Mouse (Mus musculus): ENCODE data around the gene 3110082I17Rik. TPM values are rescaled to one million over a fixed set of nuclear protein-coding genes. Genes with fewer than 3 reads are reported as not detected.

Gene 3110082I17Rik
- polyA plus RNA-seq, 1 experiment from 2014 or later = 10.5 TPM

DNA sequence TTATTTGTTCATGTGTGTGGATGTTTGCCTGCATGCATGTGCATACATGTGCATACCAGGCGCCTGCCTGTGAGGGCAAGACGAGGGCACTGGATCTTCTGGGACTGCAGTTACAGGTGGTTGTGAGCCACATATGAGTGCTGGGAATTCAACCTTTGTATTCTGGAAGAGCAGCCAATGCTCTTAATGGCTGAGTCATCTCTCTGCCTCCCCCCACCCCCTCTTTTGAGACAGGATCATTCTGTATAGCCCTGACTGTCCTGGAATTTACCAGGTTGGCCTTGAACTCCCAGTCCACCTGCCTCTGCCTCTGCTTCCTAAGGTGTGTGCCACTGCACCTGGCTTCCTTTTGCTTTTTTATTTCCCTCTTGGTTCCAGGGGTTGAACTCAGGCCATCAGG lies 85.5 kb downstream of the 3110082I17Rik start:
- Histone ChIP-seq H3K27me3 (ENCODE audit: control insufficient read depth, insufficient read depth, low read depth, low read length) (no peaks in the 10 kb centered on the region), H3K9me3 (replicated peaks; ENCODE audit: control insufficient read depth, low read length) (no peaks in the 10 kb centered on the region), H3K9ac (ENCODE audit: low read depth, low read length) (no peak overlapping the region), H3K4me3 (ENCODE audit: low read depth, low read length) (no peak overlapping the region), H3K36me3 (ENCODE audit: control insufficient read depth, insufficient read depth) (no peaks in the 10 kb centered on the region), H3K4me1 (ENCODE audit: control insufficient read depth, low read depth, low read length) (peaks cover 84% of the 10 kb centered on the region), H3K4me2 (ENCODE audit: low read depth, low read length) (no peak overlapping the region), H3K27ac (ENCODE audit: low read length) (peak overlapping the region; percentile 39; the same call in 1 of the 2 replicates)
- no peak for ATAC-seq (ENCODE audit: low read depth)
- WGBS (ENCODE audit: insufficient replicate concordance) = 62% methylated on average over 2 of the region's 2 CpGs

DNA sequence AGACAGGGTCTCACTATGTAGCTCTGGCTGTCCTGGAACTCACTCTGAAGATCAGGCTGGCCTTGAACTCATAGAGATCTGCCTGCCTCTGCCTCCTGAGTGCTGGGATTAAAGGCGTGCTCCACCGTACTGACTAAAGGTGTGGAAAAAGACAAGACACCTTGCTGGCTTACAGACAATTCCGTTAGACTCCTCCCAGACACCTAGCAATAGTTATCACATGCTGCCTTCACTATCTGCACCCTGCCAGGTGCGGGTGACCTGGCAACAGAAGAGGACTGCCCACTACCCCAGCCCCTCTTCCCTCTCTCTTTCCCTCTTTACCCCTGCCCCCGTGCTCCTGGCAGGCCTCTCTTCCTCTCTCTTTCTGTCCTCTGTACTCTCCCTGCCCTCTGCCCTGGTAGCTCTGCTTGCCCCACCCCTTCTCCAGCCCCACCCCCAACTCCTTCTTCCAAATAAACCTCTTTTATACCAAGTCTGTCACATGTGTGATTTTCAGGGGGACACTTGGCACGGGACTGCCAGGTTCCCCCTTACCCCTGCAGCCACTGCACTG lies 86.4 kb downstream of the 3110082I17Rik start:
- 53% methylated on average over 6 of the region's 6 CpGs for WGBS (ENCODE audit: insufficient replicate concordance)
- Histone ChIP-seq H3K9ac (ENCODE audit: low read depth, low read length) (peak overlapping the region; percentile 24; the same call in 1 of the 2 replicates), H3K4me2 (ENCODE audit: low read depth, low read length) (no peak overlapping the region), H3K4me3 (ENCODE audit: low read depth, low read length) (no peak overlapping the region), H3K27me3 (ENCODE audit: control insufficient read depth, insufficient read depth, low read depth, low read length) (no peaks in the 10 kb centered on the region), H3K27ac (ENCODE audit: low read length) (peak overlapping the region; percentile 46; the same call in 1 of the 2 replicates), H3K9me3 (replicated peaks; ENCODE audit: control insufficient read depth, low read length) (no peaks in the 10 kb centered on the region), H3K4me1 (ENCODE audit: control insufficient read depth, low read depth, low read length) (peaks cover 79% of the 10 kb centered on the region), H3K36me3 (ENCODE audit: control insufficient read depth, insufficient read depth) (no peaks in the 10 kb centered on the region)
- ATAC-seq (ENCODE audit: low read depth) = no peak

DNA sequence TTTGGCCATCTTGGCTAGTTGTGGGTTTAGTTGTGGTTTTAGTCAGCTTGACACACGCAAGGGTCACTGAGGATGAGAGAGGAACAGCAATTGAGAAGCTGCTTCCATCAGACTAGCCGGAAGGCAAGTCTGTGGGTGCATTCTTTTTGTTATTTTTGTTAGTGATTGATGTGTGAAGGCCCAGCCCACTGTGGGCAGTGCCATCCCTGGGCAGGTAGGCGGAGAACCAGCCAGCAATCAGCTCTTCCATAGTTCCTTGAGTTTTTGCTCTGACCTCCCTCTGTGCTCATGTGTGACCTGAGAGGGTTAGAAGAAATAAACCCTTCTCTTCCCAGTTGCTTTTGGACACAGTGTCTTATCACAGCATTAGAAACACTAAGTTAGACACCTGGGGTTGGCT lies 87.2 kb downstream of the 3110082I17Rik start:
- Histone ChIP-seq H3K4me1 (ENCODE audit: control insufficient read depth, low read depth, low read length) (peaks cover 76% of the 10 kb centered on the region), H3K36me3 (ENCODE audit: control insufficient read depth, insufficient read depth) (no peaks in the 10 kb centered on the region), H3K9ac (ENCODE audit: low read depth, low read length) (no peak overlapping the region; the same call in 1 of the 2 replicates), H3K27ac (ENCODE audit: low read length) (peak overlapping the region; percentile 92), H3K4me2 (ENCODE audit: low read depth, low read length) (no peak overlapping the region), H3K9me3 (replicated peaks; ENCODE audit: control insufficient read depth, low read length) (no peaks in the 10 kb centered on the region), H3K4me3 (ENCODE audit: low read depth, low read length) (no peak overlapping the region), H3K27me3 (ENCODE audit: control insufficient read depth, insufficient read depth, low read depth, low read length) (no peaks in the 10 kb centered on the region)
- WGBS (ENCODE audit: insufficient replicate concordance) = 55% methylated on average over 3 of the region's 3 CpGs
- ATAC-seq (ENCODE audit: low read depth) = no peak

DNA sequence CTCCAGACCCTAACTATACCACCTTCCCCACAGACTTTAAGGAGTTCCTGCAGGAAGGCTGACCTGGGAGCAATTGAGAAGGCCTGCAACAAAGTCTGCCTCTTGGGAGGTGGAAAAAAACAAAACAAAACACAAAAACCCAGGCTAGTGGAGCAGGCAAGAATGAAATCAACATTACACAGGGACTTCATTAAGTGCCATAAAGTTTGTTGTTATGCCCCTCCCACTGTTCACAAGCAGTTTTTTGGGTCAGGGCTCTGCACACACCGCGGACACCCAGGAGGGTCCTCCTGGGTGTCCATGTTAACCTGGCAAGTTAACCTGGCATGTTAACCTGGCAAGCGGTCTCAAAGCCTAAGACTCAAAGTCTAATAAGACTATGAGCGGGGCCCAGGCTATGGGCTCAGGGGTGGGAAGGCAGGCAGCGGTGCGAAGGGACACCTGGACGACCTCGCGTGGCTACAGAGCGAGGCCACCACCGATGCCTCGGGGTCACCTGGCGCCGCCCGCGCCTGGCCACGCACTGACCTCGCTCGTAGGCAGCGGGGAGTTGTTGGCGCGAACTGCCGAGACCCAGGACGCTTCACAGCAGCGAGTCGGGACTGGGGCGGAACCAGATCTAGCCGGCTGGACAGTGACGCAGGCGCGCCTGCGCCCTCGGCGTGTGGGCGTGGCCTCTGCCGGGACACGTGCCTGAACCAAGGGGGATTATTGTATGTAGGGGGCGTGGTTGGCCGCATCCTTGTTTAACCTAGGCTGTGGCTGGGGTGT lies 88.5 kb downstream of the 3110082I17Rik start:
- peak; percentile 91 for ATAC-seq (ENCODE audit: low read depth)
- peaks cover 75% of the 10 kb centered on the region for H3K4me1 ChIP-seq (ENCODE audit: control insufficient read depth, low read depth, low read length)
- H3K36me3 ChIP-seq (ENCODE audit: control insufficient read depth, insufficient read depth) = no peaks in the 10 kb centered on the region
- peak overlapping the region; percentile 98 for H3K4me2 ChIP-seq (ENCODE audit: low read depth, low read length)
- peak overlapping the region; percentile 92 for H3K27ac ChIP-seq (ENCODE audit: low read length)
- H3K4me3 ChIP-seq (ENCODE audit: low read depth, low read length) = peak overlapping the region; percentile 75
- H3K27me3 ChIP-seq (ENCODE audit: control insufficient read depth, insufficient read depth, low read depth, low read length) = no peaks in the 10 kb centered on the region
- 1% methylated on average over 39 of the region's 39 CpGs for WGBS (ENCODE audit: insufficient replicate concordance)
- H3K9me3 ChIP-seq (replicated peaks; ENCODE audit: control insufficient read depth, low read length) = no peaks in the 10 kb centered on the region
- peak overlapping the region; percentile 96 for H3K9ac ChIP-seq (ENCODE audit: low read depth, low read length)

DNA sequence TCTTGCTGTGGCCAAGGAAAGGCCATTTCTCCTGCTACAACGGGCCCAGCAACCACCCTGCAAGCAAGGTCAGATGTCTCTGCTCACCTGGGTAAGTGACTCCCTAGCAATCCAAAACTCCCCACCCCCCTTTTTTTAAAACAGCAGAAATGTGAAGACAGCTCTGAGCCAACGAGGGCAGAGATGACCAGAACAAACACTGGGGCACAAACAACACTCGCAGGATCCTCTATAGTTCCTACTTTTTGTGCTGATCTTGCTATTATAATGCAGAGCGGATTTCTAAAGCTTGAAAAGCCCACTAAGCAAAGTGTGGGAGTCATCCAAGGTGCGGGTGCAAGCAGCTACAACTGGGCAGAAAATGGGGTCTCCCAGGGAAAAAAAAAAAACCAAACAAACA lies 89.2 kb downstream of the 3110082I17Rik start:
- 67% methylated on average over 5 of the region's 5 CpGs for WGBS (ENCODE audit: insufficient replicate concordance)
- Histone ChIP-seq H3K27ac (ENCODE audit: low read length) (peak overlapping the region; percentile 92), H3K4me3 (ENCODE audit: low read depth, low read length) (peak overlapping the region; percentile 75), H3K27me3 (ENCODE audit: control insufficient read depth, insufficient read depth, low read depth, low read length) (no peaks in the 10 kb centered on the region), H3K36me3 (ENCODE audit: control insufficient read depth, insufficient read depth) (no peaks in the 10 kb centered on the region), H3K4me1 (ENCODE audit: control insufficient read depth, low read depth, low read length) (peaks cover 77% of the 10 kb centered on the region), H3K9me3 (replicated peaks; ENCODE audit: control insufficient read depth, low read length) (no peaks in the 10 kb centered on the region), H3K4me2 (ENCODE audit: low read depth, low read length) (peak overlapping the region; percentile 98), H3K9ac (ENCODE audit: low read depth, low read length) (peak overlapping the region; percentile 96)
- ATAC-seq (ENCODE audit: low read depth) = no peak

DNA sequence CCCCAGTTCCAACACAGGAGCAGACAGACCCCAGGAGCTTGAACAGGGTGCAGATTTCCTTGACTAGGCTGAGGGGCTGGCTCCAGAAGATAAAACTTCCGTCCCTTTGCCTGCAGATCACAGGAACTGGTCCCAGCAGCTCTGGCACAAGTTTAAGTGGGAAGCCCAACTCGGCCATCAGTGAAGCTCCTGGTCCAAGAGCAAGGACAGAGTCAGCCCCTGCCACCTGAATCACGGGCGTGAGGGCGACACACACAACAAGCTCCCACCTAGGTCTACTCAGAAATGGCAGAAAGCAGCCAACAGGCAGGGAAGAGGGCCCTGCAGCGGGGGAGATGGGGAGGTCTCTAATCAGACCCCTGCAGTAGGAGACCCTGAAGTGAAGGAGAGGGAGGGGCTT lies 90.0 kb downstream of the 3110082I17Rik start:
- ATAC-seq (ENCODE audit: low read depth) = no peak
- H3K27ac ChIP-seq (ENCODE audit: low read length) = peak overlapping the region; percentile 92; the same call in 1 of the 2 replicates
- no peaks in the 10 kb centered on the region for H3K27me3 ChIP-seq (ENCODE audit: control insufficient read depth, insufficient read depth, low read depth, low read length)
- no peaks in the 10 kb centered on the region for H3K9me3 ChIP-seq (replicated peaks; ENCODE audit: control insufficient read depth, low read length)
- peak overlapping the region; percentile 96; the same call in 1 of the 2 replicates for H3K9ac ChIP-seq (ENCODE audit: low read depth, low read length)
- no peaks in the 10 kb centered on the region for H3K36me3 ChIP-seq (ENCODE audit: control insufficient read depth, insufficient read depth)
- H3K4me1 ChIP-seq (ENCODE audit: control insufficient read depth, low read depth, low read length) = peaks cover 82% of the 10 kb centered on the region
- no peak overlapping the region for H3K4me2 ChIP-seq (ENCODE audit: low read depth, low read length)
- 74% methylated on average over 6 of the region's 6 CpGs for WGBS (ENCODE audit: insufficient replicate concordance)
- no peak overlapping the region for H3K4me3 ChIP-seq (ENCODE audit: low read depth, low read length)

DNA sequence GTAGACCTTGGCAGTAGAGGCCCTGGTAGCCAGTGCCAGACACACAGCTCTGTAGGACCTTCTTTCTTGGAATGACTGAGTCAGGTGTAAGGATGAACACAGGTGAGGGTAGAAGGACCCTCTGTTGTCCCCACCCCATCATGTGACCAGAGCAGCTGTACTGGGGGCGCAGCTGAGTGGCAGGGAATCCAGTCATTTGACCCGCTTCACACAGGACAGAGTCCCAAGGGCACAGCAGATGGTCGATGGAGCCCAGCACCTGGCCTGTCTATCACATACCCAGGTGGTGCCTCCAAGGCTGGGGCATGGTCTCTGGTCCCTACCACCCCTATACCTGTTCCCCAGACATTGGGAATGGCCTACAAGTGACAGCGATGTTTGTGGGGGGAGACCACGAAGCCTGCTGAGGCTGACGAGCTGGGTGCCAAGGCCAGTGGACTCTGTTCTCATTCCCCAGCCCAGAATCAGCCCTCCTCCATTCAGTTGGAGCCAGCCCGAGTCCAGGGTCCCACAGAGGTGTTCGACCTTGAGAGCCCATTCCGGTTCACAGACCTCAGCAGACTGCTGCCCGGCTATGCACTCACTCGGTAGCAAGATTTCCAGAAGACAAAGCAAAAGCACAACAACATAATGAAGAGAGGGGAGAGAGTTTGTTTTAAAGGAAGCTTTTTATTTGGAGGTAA lies 91.5 kb downstream of the 3110082I17Rik start:
- no peak overlapping the region for H3K4me3 ChIP-seq (ENCODE audit: low read depth, low read length)
- H3K36me3 ChIP-seq (ENCODE audit: control insufficient read depth, insufficient read depth) = no peaks in the 10 kb centered on the region
- no peak for ATAC-seq (ENCODE audit: low read depth)
- WGBS (ENCODE audit: insufficient replicate concordance) = 70% methylated on average over 11 of the region's 11 CpGs
- H3K4me2 ChIP-seq (ENCODE audit: low read depth, low read length) = no peak overlapping the region
- no peak overlapping the region for H3K9ac ChIP-seq (ENCODE audit: low read depth, low read length)
- peak overlapping the region; percentile 62 for H3K27ac ChIP-seq (ENCODE audit: low read length)
- no peaks in the 10 kb centered on the region for H3K27me3 ChIP-seq (ENCODE audit: control insufficient read depth, insufficient read depth, low read depth, low read length)
- H3K9me3 ChIP-seq (replicated peaks; ENCODE audit: control insufficient read depth, low read length) = no peaks in the 10 kb centered on the region
- peaks cover 79% of the 10 kb centered on the region for H3K4me1 ChIP-seq (ENCODE audit: control insufficient read depth, low read depth, low read length)

DNA sequence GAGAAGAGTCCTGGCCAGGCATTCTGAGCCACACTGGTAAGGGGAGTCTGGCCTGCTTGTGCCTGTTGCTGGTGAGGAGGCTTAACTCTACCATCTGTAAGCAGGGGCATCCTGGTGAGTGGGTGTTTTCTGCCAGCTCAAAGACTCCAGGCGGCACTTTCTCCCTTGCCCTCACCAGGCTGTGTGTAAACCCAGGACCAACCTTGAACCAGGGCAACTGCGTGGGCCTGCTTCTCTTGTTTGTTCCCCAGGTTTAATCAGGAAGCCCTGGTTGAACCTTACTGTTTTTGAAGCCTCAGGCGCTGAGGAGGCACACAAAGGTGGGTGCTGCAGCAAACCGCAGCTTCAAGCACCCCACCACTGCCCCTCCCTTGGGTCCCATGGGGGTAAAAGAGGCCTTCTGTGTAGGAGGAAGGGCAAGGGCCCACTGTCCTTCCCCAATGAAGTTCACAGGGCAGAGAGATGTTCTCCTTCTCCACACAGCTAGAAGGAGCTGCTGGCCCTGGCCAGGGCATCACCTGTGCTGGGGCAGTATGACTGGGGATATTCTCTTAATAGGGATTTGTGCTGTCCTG lies 92.4 kb downstream of the 3110082I17Rik start:
- Histone ChIP-seq H3K36me3 (ENCODE audit: control insufficient read depth, insufficient read depth) (no peaks in the 10 kb centered on the region), H3K27ac (ENCODE audit: low read length) (peak overlapping the region; percentile 62), H3K4me3 (ENCODE audit: low read depth, low read length) (no peak overlapping the region), H3K9ac (ENCODE audit: low read depth, low read length) (peak overlapping the region; percentile 36; the same call in 1 of the 2 replicates), H3K9me3 (replicated peaks; ENCODE audit: control insufficient read depth, low read length) (no peaks in the 10 kb centered on the region), H3K4me1 (ENCODE audit: control insufficient read depth, low read depth, low read length) (peaks cover 72% of the 10 kb centered on the region), H3K27me3 (ENCODE audit: control insufficient read depth, insufficient read depth, low read depth, low read length) (no peaks in the 10 kb centered on the region), H3K4me2 (ENCODE audit: low read depth, low read length) (no peak overlapping the region)
- no peak for ATAC-seq (ENCODE audit: low read depth)
- 60% methylated on average over 4 of the region's 4 CpGs for WGBS (ENCODE audit: insufficient replicate concordance)
